Mouse (Mus musculus) left cerebral cortex, postnatal 14 days (tissue): ENCODE measurements at regions not wholly inside any gene's neighbourhood (a gene's known extent, or its start where the extent isn't known, plus 50 kb on each side); places are given as distances from the start of the nearest gene placed in this dataset.
A peak's percentile ranks its signal among the peaks of the same experiment; 100 is the strongest.
"Not testable (repeated sequence)": the region's sequence is repeated elsewhere in the genome, so short reads cannot be mapped to it uniquely, and the experiment has no call there.

Source experiments
- DNase-seq, 2 experiments: peaks; one replicate each; pipeline ENCODE4 v3.0.0; 2021 to 2022; ENCODE audit warnings: low spot score in 2 of 2, mixed read lengths in 1 of 2
- intact Hi-C: fragments of 180-260 bp; cut with DNase I; formaldehyde crosslinking; loops from one replicate; pipeline ENCODE4 v1.15.1; 2025

DNA sequence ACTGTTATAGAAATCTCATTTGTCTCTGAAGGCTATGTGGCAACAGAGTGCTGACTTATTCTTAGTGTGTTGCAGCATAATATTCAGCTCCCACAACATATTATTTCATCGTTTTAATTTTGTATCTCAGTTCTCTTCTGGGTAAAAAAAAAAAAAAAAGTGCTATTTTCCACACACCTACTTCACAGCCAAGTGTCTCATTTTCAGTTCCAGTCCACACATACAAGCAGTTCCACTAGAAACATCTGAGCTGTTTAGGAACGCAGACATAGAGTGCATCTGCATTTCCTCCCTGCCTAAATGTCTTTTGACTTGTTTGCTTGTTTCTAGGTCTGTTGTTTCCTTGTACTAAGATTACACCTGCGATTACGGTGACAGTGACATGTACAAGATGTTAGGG lies 328.3 kb downstream of the Casp12 start:
- DNase-seq, result peak in 1 of 2 experiments; percentile 4

DNA sequence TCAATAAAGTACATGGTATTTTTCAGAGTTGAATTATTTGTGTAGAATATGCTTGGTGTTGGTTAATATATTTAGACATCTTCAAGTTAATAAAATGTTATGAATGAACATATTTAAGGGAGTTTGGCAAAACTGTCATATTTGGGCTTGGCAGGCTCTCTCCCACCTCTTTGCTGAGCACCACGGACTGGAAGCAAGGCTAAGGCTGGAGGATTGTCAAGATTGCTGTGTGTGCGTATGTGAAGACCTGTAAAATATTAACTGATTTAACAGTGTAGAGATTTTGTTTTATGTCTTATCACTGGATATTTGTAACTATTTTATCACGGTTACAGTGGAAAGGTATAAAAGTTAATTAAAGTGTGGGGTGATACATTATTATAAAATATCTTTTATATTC lies 363.3 kb downstream of the Casp12 start:
- DNase-seq, result no peak
- intact Hi-C loops, result no loop called here

More for the DNA sequence above, 328.3 kb downstream of the Casp12 start:
- intact Hi-C loops, result no loop called here

DNA sequence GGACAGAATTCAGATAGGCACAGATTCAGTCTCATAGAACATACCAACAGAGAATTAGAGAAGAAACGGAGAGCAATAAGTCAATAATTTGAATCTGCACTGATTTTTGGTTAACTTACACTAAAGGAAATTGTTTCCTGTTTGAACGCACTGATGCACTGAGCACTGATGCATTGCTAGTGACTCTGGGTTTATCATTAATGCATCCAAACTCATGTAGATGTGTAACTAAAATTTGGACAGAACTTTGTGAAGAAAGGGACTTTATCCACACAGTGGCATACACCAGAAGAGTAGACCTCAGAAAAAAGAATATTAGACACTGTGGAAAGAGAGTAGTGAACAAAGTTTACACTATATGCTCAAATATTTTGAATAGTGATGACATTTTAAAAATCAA lies 364.2 kb downstream of the Casp12 start:
- intact Hi-C loops, result no loop called here
- no peak for DNase-seq

DNA sequence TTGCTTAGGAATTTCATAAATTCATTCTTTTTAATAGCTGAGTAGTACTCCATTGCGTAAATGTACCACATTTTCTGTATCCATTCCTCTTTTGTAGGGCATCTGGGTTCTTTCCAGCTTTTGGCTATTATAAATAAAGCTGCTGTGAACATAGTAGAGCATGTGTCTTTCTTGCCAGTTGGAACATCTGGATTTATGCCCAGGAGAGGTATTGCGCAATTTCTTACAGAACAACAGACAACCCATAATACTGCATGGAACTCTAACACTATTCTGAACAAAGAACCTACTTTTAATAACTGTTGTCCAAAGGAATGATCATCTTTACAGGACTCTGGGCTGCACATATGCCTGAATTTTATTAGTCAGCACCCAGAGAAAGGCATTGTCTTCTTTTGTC lies 373.4 kb downstream of the Casp12 start:
- intact Hi-C loops, DNase-seq: not testable (repeated sequence)

DNA sequence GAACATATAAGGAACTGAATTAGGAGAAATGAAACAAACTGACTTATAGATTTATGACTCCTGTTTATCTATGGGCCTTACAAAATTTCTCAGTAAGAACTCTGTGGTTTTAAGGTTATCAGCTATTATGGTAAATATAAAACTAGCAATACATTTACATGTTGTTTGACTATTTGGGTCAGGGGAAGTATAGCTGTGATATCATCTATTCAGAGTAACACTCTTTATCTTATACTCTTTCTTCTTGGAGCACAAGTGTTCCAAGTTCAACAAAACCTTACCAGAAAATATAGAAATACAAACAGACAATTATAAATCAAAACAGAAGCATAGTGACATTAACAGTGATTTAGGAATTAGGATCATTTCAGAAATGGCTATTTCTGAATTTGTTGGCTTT lies 383.6 kb downstream of the Casp12 start:
- intact Hi-C loops, result no loop called here
- no peak for DNase-seq

DNA sequence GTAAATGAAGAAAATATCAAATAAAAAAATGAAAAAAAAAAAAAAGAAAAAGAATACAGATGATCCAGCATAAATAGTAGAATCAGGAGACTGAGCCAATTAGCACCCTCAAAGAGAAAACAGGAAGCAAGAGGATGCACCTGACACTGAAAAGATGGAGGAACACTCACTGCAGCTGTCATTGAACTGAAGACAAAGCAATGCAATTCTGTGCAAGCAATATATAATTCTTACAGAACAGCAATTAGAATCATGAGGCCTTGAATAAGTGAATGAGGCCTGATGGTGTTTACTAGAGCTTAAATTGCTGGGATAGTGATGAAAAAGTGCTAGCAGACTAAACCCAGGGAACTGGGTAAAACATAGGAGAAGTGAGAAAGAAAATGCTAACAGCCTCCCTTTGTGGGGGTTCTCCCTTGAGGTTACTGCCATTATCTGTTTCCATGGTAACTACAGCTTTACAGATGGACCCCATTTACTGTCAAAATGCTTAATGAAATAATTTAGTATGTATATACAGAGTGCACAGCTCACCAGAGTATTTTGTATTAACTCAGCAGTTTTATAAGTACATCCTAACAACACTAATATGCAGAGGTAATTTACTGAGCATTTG lies 407.6 kb downstream of the Casp12 start:
- intact Hi-C loops, result no loop called here
- DNase-seq, result no peak

DNA sequence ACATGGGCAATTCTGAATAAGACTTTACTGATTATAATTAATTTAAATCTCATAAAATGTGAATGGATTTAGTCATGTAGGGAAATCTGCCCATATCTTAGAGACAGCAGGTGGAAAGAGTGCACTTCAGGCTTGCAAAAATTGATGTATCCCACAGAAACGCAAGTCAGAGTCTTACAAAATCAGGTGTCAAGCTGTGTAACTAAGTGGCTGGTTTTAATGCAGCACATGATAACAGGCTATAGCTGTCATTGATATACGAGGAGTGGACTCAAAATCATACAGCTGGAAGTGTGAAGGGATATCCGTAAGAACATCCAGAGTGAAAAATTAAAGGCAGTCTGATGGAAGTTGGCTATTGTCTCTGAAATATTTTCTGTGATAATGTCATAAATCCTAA lies 408.6 kb downstream of the Casp12 start:
- no peak for DNase-seq
- intact Hi-C loops, result no loop called here

DNA sequence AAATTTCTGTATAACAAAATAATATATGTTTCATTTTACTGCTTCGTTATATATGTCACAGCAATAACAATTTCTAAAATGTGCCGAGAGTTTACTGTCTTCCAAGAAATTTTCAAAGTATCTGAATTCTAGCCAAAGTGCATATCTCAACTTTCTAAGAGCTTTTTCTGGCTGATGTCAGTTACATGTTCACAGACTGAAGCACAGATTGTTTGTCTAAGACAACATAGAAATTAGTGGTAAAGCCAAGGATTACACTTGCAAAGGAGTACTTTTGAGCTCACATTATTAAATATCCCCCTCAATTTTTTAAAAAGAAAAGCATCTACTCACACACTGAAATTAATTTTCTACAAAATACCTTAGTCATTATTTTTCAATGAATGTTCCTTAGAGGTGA lies 407.2 kb upstream of the Pdgfd start:
- intact Hi-C loops, result no loop called here
- no peak for DNase-seq

DNA sequence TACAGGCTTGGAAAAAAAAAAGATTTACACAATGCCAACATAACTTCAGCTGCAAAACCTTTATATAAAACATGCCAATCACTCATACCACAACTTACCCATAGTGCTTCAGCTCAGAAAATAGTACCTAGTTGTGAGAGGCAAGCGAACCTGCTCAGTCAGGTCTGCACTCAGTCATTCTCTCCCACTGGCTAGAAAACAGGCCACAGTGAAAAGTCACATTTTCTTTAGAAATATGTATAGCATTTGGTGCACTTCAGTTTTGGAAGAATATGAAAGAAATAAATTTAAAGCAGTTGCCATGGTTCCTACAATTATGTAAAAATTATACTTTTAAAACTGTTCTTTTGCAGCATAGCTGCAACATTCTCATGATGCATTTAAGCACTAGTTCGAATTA lies 398.5 kb upstream of the Pdgfd start:
- intact Hi-C loops, result no loop called here
- DNase-seq, result peak in 1 of 2 experiments; percentile 11

DNA sequence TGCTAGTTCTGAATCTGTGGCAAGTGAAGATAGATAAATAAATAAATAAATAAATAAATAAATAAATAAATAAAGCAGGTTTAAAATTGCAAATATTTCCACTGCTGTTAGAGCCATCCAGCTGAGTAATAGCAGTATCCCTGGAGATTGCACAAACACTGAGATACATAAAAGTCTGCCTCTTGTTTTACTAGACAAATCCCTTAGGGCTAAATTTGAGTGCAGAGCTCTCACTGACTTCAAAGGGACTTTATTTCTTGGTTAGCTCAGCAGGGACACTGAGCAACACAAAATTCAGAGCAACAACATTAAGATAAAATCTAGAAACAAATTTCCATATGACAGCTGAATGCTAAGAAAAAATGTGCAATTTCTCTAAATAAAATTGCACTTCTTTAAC lies 397.2 kb upstream of the Pdgfd start:
- intact Hi-C loops, result no loop called here
- DNase-seq, result no peak
